Mouse (Mus musculus): ENCODE results near the gene Gstm2.

DNA sequence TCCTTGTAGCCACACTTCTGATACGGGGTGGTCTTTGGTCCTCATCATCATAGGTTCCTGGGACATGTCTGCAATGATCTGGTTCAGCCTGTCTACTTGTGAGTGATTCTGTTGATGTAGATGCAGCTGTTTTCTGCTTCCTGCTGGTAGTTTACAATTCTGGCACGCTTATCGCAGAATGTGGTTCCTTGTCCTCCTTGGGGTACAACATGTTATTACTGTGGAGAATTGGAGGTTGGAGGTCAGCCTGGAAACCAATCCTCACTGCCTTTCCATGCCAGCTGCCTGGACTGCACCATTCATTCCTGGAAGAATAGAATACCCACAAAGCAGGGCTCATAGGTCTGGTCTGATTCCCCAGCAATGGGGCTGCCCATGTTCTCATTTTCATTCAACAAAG lies 13.2 kb upstream of the Gstm2 start:
- TF ChIP-seq GATA1 (IDR thresholded peaks at IDR 0.05; ENCODE audit: low read length) = no peak
- no peak for TF ChIP-seq TAL1 (IDR thresholded peaks at IDR 0.05; ENCODE audit: low read length)
